Mouse (Mus musculus): ENCODE data around the gene Fst.
A peak's percentile ranks its signal among the peaks of the same experiment; 100 is the strongest.

The Fst gene

DNA sequence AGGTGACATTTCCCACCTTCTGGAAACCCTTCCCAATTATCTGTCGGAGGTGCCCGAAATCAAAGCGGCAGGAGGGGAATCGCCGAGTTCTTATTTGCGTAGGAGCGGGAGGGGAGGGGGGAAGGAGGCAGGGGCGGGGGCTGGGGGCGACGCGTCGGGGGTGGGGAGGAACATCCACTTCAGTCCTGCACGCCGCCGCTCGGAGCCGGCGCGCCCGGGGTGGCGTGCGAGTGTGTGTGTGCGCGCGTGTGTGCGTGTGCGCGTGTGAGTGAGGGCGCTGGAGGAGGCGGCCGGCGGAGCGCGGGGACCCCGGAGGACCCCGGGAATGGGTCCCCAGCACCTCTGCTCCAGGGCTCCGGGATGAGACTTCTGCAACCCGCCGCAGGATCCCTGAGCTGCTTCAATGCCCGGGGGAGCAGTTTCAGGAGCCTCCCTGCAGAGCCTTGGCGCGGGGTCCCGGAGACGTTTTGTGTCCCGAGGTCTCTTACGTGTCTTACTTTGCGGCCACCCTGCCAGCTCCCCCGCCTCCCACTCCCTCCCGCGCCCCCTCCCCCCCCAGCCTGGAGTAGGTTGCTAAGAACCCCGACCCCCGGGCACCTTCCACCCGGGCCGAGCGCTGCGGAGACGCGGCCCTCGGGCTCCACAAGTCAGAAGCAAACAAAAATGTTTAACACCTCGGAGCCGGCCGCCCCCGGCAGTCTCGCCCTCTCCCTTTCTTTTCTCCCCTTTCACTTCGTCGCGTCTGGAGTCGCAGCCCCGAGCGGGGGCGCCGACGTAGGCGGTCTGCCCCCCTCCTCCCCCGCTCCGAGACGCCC lies at the start of gene Fst:
Fst (minus strand) TSS at position 66 of the 815 bp plus-strand sequence.
- peak in 1 of 2 experiments; percentile 6 for DNase-seq (ENCODE audit: low spot score in 2 of 2)

DNA sequence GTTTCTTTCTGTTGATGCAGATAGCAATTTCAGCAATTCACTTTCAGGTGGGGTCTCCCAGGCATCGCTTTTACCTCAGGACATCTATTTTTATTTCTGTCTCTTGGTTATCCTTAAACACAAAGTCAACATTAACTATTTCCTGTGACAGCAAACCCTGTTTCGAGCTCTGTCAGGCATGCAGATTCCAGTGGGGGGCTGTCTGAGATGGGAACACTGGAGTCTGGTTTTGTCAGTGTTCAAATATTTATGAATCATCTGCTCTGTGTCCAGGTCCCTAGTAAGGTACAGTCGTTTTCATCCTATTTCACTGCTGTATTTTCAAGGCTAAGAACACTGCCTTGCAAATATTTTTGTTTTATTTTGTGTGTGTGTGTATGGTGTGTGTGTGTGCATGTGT lies 35.1 kb upstream of the Fst start:
- DNase-seq (ENCODE audit: low spot score in 2 of 2), result no peak

DNA sequence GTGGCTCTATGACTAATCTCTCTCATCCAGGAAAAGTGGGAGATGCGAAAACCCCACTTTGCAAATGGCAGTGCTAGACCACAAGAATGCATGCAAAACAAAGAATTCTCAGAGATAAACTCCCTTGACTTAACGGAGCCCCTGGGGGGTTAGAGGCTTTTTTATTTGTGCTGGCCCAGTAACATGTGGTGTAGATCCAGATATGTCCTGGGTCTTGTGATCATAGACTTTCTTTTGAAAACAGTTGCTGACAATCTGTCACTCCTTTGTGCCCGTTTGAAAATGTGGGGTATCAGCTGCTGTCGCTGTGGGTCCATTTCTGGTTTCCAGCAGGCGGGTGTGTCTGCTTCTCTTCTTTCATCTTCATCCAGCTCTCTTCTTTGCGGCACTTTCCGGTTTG lies 29.4 kb upstream of the Fst start:
- no peak for DNase-seq (ENCODE audit: low spot score in 2 of 2)

DNA sequence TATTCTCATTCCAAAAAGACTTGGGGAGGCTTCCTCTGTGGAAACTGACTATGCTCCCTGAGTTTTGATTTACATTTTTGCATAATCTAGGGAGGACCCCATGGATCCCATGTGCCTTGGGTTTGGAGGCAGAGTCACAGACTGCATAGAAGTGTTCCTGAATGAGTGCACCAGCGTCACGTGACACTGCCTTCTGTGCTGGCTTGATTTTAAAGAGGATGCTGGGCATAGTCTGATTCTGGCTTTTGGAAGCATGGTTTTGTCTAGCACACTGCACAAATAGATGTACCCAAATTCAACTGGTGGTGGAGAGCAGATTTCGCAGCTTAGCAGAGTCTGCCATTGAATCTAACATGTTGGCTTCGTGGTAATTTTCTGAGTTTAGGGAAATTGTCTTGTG lies 19.6 kb upstream of the Fst start:
- no peak for DNase-seq (ENCODE audit: low spot score in 2 of 2)

DNA sequence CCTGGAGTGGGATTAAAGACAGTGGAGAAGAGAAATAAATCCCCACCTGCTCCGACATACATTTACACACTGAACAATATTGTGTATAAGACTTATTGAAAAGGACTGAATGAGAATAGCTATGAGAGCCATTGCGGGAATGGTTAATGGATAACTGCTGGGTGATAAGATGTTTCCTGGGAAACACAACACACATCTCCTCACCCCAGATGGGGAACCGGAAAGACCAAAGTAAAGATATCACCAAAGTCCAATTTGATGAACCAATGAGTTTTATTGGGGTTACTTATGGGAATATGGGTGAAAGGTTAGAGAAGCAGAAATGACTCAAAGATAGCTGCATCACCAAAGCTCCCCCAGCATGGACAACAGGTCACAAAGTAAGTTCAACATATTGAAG lies 11.2 kb upstream of the Fst start:
- no peak for DNase-seq (ENCODE audit: low spot score in 2 of 2)

DNA sequence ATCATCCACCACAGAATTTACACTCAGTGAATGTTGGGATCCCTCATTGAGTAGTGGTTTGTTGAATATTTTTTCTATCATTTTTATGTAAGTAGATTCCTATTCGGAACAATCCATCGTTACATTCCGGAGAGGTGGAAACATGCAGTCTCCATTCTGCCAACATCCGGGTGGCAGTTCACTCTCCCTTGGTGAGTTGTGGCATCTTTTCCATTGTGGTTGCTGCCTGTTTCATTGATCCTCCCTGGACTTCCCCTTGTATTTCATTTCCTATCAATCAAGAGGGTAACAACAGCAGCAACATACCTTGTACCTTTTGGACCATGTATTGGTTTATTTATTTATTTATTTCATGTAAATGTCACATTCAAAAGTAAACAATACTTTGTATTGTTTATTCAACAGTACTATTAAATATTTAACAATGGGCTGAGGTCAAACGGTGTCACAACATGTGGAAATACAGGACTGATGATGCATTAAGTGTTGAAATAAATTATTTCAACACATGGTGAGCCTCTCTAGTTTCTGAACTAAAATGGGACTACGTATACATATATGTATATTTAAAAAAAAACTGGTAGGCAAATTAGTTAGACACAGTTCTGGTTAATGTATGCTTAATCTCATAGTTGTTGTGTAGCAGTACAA lies 7.6 kb upstream of the Fst start:
- DNase-seq (ENCODE audit: low spot score in 2 of 2), result no peak

DNA sequence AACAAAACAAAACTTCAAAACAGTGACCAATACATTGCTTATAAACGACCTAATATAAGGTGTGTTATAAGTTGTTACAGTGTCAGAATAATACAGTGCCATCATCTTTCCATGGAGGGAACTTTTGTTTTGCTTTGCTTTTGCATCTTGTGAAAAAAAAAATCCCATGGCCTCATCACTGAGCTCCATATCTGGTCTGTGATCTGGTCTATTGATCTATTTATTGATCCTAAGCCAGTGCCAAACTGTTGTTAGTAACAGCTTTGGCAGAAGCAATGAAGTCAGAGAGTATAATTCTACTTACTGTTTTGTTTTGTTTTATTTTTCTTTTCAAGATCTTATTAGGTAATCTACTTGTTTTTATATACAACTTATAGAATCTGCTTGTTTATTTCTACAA lies 6.6 kb upstream of the Fst start:
- DNase-seq (ENCODE audit: low spot score in 2 of 2), result no peak

DNA sequence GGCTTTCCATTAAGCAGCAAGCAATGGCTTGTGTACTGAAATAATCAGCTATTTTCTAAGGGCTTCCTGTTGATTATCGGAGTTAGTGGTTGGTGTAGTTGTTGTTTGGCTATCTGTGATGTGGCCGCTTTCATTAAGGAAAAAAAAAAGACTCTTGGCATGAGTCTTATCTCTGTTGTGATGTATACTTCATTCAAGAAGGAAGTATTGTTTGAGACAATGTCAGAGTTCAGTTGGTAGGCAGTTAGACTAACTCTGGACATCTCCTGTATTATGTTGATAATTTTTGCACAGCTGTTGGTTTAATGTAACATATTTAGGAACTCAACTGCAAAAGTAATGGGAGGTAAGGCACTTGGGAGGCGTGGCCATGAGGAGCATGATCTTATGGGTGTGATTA lies 6.1 kb upstream of the Fst start:
- no peak for DNase-seq (ENCODE audit: low spot score in 2 of 2)

DNA sequence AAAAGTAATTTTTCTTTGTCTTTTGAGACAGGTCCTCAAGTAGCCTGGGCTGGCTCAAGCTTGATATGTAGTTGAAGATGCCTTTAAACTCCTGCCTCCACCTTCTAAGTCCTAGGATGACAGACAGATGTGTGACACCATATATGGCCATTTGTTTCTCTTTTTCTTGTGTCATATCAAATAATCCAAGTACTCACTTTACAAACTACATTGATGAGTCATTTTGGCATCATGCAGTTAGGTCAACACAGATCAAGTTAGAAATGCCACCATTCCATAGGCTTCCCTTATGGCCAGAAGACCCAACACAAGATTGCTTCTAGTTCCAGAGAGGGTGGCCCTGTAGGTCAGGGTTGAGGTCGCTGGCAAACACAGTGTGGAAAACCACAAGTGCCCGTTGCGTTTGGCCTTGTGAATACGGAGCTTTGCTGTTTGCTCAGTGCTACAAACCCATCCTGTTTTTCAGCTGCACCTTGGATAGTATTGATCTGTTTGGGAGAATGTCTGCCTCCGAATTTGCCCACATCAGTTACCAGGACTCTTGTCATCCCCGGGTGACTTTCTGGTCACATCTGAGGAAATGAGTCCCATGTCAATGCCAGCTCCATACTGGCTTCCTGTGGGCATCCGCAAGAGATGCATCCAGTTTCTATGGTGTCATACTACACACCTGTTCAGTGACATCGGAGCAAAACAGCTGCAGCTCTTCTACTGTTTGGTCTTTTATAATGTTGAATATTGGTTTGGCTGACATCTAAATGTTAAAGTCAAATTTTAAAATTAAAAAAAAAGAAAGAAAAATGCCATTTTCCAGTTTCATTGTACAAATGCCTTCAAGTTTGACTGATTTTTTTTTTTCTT lies 4.0 kb upstream of the Fst start:
- no peak for DNase-seq (ENCODE audit: low spot score in 2 of 2)

DNA sequence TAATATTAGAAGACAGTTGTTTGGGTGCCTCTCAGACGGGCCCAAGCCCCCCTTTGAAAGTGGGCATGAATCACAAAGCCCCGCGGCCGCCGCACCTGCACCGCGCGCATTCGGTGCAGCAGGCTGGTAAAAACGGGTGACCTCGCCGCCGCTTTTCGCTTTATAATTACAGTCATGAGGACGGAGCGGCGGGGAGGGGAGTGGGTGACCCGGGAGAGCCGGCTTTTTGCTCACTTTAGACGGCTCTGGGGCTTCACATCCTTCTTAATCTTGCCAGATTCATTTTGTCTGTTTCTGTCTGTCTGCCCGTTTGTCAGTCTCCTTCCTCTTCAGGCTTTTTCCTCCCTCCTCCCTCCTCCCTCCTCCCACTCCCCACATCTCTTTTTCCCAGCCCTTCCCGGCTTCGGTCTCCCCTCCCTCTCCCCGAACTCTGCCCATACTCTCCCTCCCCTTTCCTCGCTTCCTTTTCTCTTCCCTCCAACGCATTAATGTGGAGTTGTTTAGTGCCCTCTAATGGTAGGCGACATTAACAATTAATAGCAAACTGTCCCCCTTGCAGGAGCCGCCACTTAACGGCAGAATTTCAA lies 1.6 kb upstream of the Fst start:
- peak; percentile 37 to 45 for DNase-seq (ENCODE audit: low spot score in 2 of 2)

DNA sequence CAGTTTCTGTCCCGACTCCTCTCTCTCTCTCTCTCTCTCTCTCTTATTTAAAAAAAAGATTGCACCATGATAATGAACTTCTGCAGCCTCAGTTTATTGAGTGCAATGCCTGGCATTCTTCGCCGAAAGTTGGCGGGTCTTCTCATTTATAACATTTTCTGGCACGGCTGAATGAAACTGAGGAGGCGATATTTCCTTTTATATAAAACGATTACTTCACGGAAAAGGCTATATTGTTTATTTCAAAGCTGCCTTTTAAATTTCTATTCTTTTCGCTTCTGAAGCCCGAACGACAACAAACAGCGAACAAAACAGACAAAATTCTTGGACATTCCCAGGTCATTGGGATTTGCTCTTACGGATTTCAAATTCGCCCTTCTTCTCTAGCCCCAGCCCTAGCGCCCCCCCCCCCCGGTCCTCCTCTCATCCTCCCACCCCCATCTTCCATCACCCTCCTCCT lies 980 bp upstream of the Fst start:
- no peak for DNase-seq (ENCODE audit: low spot score in 2 of 2)

DNA sequence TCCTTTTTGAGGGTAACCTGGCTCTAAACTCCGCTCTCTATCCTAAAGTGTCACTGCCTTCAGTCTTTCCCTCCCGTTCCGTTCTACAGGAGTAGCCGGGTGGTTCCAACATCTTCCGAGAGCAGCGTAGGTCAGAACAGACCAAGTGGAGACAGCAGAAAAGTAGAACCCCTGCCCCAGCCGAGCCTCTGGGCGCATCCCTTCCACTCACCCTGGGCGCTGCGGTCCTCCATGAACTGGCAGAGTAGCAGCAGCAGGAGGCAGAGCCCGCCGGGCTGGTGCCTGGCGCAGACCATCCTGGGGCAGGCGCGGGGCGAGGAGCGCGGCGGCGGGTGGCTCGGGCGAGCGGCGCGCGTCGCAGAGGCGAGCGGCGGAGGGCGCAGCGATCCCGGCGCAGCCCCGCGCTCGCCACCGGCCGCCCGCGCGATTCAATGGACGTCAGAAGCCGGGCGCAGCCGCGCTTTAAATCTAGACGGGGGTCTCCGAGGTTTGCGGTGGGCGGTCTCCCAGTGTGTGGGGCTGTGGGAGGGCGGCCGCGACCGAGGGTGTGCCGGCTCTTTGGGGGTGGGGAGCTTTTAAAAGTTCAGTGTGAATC lies 363 bp downstream of the Fst start:
- peak in 1 of 2 experiments; percentile 7 for DNase-seq (ENCODE audit: low spot score in 2 of 2)

DNA sequence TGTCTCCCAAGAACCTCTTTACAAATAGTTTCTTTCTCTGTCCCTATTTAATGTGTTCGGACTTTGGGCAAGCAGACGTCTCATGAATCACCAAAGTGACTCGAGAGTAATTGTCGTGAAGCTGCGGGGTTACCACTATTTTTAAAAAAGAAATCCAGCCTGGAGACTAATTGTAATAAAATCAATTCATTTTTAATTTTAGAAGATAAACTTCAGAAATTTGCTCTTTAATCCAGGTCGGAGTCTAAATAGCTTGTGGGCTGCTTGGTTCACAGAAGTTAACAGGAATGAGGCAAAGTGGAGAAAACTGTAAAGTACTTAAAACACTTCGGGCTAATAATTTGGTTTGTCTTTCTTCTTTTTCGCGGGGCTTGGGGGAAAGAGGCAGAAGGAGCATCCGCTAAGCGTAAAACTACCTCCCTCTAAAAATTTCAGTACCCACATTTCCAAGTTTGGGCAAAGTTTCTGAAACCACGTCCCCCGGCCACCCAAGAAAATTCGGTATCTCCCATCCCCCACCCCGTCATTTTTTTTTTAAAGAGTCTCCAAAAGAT lies 1.1 kb downstream of the Fst start:
- no peak for DNase-seq (ENCODE audit: low spot score in 2 of 2)

DNA sequence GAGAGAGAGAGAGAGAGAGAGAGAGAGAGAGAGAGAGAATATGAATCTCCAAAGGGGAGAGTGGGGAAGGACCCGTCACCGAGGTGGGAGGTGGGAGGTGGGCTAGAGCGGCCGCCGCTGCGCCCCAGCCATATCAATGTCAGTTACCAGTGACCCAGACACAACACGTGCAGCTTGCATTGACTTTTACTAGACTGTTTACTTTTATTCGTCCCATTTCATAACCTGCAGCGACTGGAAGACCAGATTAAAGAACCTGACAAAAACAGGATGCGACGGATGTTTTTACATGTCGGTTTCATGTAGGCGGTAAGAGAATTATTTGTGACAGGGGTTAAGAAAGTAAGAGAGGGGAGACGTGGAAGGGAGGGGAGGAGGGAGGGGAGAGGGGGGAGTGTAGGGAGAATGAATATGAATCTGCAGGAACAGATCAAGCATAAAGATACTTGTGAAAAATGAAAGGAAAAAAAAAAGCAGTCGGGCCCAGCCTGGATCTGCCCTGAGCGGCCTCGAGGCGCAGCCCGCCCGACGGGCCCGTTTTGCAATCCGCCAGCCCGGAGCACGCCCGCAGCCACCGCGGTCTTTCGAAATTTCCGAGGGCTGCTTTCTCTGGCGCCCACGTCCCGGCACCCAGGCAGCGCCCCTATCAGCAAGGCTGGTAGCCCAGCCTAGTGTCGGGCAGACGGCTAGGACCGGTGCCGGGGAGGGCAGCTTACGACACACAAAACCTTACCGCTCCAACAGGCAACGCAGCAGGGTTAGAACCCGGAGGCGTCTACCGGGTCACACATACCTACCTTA lies 1.8 kb downstream of the Fst start:
- peak in 1 of 2 experiments; percentile 8 for DNase-seq (ENCODE audit: low spot score in 2 of 2)

DNA sequence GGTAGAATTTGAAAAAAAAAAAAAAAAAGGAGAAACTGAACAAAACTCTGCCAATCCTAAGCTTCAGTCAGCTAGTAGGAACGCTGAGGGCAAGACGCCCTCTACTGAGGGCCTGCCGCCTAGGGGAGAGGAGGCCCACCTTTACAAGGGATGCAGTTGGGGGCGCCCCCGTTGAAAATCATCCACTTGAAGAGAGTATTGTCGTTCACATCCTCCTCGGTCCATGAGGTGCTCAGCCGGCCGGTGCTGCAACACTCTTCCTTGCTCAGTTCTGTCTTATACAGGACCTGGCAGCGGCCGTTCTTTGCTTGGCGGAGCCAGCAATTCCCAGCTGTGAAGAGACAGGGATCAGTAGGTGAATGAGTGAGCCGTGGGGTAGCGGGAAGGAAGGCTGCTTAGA lies 2.5 kb downstream of the Fst start:
- DNase-seq (ENCODE audit: low spot score in 2 of 2), result peak in 1 of 2 experiments; percentile 31

DNA sequence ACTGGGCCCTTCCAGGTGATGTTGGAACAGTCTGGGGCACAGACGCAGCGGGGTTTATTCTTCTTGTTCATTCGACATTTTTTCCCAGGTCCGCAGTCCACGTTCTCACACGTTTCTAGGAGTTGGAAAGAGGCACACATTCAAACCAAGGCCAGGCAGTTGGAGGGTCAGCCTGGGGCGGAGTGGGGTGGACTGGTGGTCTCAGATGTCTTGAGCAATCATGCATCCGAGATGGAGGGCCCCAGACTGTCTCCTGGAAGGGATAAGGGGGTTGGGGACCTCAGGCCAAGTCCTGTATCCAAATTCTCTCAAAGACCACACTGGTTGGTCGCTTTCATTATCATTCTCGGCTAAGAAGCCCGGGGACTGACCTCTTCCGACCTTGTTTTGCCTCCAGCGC lies 3.0 kb downstream of the Fst start:
- no peak for DNase-seq (ENCODE audit: low spot score in 2 of 2)

DNA sequence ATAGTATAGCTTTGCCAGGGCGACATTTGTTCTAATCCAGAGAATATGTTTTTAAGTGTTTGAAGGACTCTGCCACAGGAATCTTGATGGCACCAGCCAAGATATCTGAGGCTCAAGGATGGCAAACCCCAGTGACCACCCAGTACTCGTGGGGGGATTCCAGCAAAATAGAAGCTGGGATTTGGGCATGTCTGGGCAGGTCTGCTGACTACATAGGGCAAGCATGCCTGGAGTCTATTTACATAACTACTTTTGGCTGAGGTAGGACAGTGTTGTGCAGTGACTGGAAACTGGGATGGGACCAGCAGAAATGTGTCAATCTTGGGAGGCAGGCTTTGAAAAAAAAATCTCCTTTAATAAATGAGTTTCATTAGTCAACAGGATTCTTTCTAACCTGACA lies 11.5 kb downstream of the Fst start:
- no peak for DNase-seq (ENCODE audit: low spot score in 2 of 2)

DNA sequence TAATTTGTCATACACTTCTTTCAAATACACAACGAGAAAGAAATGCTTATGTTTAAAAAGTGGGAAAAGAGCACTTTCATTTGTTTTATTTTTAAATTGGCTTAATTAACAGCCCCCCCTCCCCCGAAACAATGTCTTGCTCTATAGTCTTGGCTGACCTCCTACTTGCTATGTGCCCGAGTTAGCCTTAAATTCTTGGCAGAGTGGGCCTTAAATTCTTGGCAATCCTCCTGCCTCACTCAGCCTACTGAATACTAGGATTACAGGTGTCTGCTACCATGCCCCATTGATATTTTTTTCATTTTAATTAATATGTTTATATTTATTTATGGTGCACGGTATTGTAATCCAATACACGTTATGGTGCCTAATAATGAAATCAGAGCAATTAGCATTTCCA lies 26.3 kb downstream of the Fst start:
- DNase-seq (ENCODE audit: low spot score in 2 of 2), result peak in 1 of 2 experiments; percentile 22

DNA sequence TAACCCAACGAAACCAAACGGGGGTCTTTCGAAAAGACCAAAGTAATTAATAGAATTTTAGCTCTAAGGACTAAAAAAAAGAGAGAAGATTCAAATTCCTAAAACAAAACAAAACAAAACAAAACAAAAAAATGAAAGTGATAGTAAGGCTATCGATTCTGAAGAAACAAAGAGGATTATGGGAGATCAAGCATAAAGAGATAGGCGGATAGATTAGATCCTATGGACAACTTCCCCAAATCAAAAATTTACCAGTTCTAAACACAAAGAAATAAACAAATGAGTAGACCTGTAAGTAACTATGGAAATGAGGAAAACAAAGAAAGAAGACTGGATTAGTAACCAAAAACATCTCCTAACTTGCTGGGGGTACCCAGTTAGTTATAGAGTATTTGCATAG lies 33.5 kb downstream of the Fst start:
- no peak for DNase-seq (ENCODE audit: low spot score in 2 of 2)

DNA sequence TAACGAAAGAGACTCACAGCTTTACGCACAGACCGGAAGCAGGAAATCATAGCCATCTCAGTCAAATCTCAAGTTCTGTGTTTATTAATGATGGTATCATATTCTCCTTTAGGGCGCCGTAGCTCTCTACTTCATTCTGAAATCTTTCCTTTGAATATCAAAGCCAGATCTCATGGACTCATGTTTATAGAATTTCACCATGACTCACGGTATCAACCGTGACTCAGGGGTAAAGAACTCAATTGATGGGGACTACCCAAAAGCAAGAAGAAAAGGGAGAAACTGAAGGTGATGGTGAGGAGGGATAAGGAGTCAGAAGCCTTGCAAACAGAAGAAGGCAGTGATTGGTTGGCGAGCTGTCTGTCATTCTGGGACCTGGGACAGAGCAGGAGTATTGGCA lies 38.5 kb downstream of the Fst start:
- no peak for DNase-seq (ENCODE audit: low spot score in 2 of 2)
